Mouse (Mus musculus) G1E (cell line): ENCODE measurements around the gene Herpud2.

Experiments used
- CTCF ChIP-seq: IDR thresholded peaks from 2 replicates; pipeline ENCODE4 v1.5.1; 2012; ENCODE audit warnings: low read depth, low read length, inconsistent platforms, mixed read lengths
- GATA1 ChIP-seq: IDR thresholded peaks from 2 replicates; pipeline ENCODE4 v1.6.1; 2012; ENCODE audit warnings: borderline replicate concordance, low read length, inconsistent platforms, mixed read lengths
- GATA2 ChIP-seq: IDR thresholded peaks from 2 replicates; pipeline ENCODE4 v1.6.1; 2012; ENCODE audit warnings: low read depth, low read length, inconsistent platforms, borderline replicate concordance
- POLR2AphosphoS5 ChIP-seq: IDR thresholded peaks from 2 replicates; pipeline ENCODE4 v1.6.1; 2012; ENCODE audit warnings: low read depth, low read length, inconsistent platforms; ENCODE audit not compliant: insufficient replicate concordance

DNA sequence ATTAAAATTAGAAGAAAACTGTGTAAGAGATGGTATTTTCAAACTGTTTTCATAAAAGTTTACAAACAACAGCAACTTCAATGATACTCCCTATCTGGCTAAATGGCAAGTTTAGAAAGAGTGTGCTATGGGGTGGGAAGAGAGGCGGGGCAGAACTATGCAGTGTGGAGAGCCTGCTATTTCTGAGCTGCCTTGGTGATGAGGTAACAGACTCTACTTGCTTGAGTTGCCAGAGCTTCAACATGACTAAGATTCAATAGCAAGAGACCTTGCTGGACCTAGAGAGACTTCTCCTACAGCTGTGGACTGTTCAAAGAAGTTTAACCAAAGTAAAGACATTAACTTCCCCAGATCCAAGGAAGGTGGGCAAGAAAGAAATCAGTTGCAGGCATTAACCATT is 24.9 kb upstream of the Herpud2 start:
- no peak for TF ChIP-seq CTCF
- TF ChIP-seq GATA2: no peak
- TF ChIP-seq POLR2AphosphoS5: no peak
- no peak for TF ChIP-seq GATA1
